Mouse (Mus musculus) kidney, adult 9 months (tissue): Measurements from ENCODE around the gene Fblim1.
A peak's percentile ranks its signal among the peaks of the same experiment; 100 is the strongest.

Source experiments
- DNase-seq: peaks from one replicate; pipeline ENCODE4 v3.0.0; 2022

Gene Fblim1

DNA sequence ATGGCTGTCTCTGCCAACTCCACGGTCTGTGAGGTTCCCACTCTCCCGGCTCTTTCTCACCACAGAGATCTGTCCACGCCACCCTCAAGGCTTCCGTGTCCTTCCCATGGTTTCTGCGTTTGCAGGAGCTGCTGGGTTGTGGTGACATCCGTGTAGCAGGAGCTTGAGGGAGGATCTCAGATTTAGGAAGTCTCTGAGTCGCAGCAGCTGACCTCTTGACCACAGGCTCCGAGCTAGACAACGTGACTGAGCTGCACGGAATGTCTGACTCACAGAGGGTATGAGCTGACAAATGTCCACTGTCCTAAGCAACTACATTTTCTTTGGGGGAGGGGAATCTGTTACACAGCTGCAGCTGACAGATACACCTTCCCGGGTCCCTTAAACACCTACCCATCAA lies at the start of gene Fblim1:
Gene Fblim1 (minus strand): TSS at position 236 of the 400 bp plus-strand sequence.
- peak; percentile 69 for DNase-seq

DNA sequence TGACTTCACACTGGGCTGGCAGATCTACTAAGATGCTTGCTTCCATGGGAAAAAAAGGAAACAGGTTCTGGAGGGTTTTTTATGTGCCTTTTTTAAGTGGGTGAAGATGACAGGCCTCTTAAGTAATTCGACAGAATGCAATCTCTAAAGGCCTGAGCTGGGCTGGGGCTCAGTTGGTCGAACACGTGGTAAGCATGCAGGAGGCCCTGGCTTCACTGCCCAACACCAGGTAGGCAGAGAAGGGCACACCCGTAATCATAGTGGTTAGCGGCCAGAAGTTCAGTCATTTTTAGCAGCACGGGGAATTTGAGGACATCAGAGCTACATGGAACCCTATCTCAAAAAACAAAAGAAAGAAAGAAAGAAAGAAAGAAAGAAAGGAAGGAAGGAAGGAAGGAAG lies 48.6 kb upstream of the Fblim1 start:
- DNase-seq, result no peak

DNA sequence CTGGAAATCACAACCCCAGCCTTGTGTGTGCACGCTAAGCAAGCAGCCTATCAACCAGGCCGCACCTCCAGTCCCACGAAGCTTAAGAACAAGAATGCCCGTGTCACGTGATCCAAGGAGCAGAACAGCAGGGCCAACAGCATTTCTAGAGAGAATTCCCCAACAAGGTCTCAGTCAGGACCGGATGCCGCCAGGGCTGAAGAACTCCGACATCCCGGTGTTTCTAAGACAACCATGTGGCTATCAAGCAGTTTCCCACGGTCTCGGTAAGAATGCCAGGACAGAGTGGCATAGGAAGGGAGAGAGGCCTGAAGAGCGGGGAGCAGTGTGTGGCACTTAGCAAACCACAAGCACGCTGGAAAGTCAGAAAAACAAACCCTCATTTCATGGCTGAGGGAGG lies 47.9 kb upstream of the Fblim1 start:
- DNase-seq, result no peak

DNA sequence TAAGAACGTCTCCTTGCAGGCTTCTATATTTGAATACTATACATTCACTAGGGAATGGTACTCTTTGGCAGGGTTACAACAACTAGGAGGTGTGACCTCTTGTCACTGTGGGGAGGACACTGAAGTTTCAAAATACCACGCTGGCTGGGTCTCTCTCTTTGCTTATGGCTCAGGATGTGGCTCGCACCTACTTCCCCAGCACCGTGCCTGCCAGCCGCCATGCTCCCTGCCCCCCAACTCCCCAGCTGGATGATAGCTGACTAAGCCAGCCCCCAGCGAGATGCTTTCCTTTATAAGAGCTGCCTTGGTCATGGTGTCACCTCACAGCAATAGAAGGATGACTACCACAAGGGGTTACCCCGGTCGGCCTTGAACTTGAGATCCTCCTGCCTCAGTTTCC lies 47.1 kb upstream of the Fblim1 start:
- no peak for DNase-seq

DNA sequence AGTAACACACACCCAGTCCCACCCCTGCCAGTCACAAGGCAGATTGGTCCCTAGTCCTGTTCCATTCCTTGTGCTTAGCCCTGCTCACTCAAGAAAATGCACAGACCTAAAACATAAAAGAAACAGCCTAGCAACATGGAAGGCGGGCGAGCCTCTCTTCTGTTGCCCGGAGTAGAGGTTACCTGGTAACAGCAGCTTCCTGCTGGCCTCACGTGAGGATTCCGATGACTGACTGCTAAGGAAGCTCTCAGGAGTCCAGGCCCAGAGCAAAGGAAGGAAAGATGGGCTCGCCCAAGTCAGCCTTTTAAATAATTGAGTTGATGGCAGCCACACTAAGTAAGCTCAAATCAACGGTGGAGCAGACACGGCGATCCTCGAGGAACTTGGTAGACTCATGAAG lies 46.0 kb upstream of the Fblim1 start:
- DNase-seq, result no peak

DNA sequence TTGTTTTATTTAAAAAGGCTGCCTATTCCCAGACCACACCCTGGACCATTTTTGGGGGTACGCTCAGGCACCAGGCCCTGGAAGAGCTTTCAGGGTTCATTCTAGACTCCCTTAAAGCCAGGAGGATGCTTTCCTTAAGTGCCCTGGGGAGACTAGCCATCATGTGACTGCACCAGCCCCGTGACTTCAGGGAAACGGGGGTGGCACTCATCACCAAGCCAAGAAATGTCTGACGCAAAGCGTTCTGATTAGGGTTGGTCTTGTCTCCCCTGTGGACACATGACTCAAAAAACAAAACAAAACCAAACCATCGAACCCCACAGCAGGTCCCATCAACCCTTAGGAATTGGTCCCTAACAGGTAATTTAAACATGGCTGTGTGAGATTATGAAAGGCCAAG lies 45.4 kb upstream of the Fblim1 start:
- no peak for DNase-seq

DNA sequence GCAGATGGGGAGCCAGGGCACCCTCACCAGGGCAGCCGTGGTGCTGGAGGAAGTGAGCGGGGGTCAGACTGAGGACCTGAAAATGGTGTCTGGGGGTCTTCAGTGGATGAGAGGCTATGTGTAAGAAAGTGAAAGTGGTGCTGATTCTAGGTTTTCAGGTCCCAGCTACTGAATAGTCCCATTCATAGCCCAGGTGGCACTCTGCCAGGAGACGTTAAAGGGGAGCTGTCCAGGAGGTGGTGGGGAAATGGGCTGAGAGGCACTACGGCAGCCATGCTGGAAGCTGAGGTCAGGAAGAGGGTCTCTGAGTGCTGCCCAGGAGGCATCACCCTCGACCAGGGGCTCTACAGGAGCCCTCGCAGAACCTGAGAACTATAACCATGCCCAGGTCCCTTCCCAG lies 43.3 kb upstream of the Fblim1 start:
- no peak for DNase-seq

DNA sequence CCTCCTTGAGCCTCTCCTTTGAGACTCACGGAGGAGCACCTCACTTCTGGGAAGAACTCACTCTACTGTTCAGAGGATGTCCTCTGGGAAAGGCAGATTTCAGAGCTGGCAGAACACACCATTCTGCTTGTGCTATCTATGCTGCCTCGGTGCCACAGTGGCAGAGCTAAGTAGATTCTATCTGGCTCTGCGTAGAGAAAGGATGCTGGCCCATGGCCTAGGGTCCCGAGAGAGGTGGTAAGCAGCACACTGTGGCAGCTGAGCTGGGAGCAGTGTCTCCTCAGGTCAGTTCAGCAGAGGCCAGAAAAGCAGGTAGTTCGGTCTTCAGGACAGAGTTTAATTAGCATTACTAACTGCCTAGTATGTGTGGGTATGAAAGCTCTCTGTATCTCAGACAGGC lies 42.4 kb upstream of the Fblim1 start:
- no peak for DNase-seq

DNA sequence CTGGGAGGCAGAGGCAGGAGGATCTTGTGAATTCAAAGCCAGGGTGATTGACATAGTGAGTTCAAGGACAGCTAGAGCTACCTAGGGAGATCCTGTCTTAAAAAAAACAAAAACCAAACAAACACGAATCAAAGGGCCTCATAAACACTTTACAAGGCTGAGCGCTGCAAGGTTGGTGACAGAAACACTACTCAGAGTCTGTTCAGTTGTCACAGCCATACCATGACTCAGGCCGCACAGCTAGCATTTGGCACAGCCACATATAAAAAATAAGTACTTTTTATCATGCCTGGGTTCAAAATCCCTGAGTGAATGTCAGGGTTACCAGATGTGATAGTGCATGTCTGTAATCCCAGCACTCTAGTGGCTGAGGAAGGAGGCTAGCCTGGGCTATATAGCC lies 41.3 kb upstream of the Fblim1 start:
- no peak for DNase-seq

DNA sequence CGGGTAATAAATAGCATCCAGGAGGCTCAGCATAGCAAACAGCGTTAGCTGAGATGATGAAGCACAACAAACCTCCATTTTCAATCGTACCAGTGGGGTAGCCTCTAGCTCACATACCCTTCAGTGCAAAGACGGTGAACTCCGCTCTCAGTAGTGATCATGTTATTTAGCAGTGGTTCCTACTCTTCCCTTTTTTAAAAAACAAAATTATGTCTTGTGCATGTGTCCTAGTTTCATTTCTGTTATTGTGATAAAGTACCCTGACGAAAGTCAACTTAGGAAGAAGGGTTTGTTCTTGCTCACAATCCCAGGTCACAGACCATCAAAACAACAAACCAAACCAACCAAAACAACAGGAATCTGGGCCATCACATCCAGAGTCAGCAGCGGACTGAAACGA lies 40.1 kb upstream of the Fblim1 start:
- DNase-seq, result no peak

DNA sequence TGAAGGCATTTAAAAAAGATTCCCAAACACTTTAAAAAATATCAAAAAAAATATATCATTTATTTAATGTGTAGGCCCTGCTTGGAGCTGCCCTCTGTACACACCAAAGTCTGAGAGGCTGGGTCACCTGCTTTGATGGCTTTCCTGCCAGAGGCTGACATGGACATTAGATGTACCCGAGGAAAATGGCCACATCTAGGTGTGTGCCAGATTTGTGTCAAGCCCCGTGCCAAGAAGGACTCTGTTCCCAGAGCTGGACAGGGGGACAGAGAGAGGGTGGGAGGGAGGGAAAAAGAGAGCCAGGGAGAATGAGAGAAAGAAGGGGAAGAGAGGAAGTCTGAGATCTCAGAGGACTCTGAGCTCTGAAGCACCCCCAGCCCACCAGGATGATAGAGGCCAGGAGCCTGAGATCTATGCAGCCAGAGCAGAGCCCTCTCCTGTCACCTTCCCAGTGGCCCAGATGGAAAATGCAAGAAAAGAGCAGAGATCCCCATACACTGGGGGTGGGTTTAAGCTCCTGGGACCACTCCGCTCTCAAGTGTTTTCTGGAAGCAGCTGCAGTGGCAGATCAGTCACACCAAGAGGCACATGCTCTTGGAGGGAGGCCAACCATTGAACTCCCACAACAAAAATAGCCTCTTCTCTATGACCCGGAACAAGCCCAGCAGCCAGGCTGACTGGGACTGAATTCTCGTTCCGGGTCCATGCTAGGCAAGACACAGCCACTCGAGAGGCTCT lies 37.4 kb upstream of the Fblim1 start:
- DNase-seq, result peak; percentile 90

DNA sequence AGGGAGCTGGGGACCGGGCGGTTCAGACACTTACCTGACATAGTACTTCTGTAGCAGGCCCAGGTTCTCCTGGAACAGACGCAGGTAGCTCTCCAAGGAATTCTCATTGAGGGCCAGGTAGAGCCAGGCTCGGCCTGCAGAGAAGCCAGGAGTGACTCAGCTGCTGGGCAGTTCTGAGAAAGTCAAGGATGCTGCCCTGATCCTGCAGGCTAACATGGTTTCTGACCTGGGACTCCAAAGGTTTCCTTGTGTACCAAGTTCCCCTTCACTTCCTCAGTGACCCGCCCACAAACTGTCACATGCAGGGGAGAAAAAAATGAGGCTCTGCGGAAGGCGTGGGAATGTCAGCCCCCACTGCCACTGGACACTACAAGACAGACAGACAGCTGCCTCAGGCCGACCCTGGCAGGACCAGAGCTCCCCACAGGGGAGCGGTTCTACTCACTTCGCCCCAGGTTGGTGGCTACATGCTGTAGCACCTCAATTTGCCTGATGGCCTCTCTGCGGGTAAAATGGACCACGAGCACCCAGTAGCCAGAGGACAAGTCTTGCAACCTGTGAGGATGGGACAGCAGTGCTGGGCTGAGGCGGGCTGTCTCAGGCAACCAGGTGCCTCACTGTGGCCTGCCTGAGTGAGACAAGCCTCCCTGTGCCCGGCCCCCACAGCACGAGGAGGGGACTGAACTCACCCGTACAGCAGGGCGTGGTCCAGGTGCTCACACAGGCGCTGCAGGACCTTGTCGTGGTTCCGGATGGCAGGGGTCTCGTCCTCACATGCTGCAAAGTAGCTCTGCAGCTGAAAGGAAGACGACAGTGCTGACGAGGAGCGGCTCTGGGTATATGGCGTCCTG lies 36.3 kb upstream of the Fblim1 start:
- peak; percentile 80 for DNase-seq

DNA sequence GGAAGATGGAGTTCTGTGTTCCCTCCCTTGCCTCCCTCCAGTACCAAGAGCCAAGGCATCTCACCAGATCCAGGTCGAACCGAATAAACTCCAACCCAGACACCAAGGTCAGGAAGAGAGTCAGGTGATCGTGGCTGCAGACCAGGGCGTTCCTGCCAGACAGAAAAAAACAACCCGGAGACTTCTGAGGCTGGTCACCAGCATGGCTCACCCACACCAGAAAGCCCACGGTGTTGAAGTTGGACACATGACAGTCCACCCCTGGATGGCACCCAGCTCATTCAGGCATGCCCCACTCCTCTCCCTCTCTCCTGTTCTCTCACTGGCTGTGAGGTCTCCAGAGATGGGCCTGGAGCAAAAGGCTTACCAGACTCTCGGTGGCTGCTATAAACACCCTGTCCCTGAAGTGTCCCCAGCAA lies 35.5 kb upstream of the Fblim1 start:
- peak; percentile 92 for DNase-seq

DNA sequence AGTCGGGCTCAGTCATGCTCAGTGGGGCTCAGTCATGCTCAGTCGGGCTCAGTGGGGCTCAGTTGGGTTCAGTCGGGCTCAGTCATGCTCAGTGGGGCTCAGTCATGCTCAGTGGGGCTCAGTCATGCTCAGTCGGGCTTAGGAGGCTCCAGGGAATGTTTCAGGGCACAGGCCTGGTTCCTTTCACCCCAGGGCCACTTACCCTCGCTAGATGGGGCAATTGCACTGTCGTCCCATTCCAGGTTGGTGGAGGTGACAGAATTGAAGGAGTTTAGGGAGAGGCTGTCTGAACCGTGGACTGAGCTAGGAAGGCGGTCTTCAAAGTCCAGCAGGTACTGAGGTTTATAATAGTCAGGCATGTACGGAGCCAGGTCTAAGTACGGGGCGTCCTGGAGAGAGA lies 33.6 kb upstream of the Fblim1 start:
- DNase-seq, result no peak

DNA sequence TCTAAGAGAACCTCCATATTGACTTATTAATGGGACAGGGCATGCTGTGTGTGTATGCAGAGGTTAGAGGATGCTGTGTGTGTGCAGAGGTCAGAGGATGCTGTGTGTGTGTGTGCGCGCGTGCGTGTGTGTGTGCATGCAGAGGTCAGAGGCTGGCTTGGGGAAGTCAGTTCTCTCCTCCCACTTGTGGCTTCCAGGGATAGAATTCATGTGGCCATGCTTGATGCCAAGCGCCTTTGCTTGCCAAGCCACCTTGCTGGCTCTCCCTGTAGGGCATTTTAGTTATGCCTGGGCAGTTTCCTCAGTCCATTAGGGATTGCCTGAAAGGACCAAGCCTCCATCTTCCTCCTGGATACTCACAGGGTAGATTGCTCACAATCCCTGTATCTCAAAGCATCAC lies 30.8 kb upstream of the Fblim1 start:
- peak; percentile 88 for DNase-seq

DNA sequence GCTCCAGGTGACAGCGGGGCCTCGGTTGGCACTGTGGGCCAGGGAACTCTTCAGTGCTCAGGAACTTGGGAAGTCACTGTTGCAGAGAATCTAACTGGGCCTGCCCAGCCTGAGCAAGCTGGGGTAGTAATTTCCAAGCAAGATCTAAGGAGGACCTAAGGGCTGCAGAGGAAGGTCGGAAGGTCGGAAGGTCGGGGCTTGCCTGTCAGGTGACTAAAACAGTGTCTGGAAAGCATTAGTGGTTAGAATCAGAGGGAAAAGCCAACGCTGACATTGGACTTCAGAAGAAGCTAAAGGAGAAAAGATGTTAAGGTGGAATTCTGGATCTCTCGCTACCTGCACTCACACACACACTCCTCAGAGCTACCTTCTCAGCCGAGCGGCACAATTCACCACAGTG lies 30.1 kb upstream of the Fblim1 start:
- DNase-seq, result no peak

DNA sequence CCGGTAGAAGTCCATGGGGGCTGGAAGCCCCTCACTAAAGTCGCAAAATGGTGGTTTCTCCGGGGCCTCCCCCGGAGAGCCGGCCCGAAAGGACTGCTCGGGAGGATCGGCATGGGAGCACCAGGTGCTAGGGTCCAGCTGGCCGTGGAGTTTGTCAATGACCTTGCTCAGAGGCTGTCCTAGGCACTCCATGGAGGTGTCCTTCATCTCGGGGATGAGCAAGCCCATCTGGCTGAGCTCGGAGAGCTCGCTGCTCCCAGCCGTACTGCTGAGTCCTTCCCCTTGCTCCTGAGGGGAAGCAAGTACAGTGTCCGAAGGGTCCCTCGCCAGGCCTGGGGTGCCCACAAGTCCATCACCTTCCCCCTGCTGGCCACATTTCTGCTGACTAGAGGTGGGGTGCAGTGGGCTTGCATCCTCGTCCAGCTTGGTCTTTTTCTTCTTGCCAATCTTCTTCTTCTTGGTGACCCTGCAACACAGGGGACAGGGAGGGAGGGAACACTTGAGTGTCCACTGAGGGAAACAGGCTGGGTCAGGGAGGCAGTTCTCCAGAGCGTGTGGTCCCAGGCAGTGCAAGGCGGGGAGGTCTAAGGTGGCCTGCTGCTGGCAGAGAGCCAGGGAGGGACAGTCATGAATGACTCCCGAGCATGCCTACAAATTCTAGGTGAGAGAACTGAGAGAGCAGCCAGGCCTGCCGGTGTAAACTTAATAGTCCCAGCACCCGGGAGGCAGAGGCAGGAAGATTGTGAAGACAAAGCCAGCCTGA lies 26.4 kb upstream of the Fblim1 start:
- DNase-seq, result no peak

DNA sequence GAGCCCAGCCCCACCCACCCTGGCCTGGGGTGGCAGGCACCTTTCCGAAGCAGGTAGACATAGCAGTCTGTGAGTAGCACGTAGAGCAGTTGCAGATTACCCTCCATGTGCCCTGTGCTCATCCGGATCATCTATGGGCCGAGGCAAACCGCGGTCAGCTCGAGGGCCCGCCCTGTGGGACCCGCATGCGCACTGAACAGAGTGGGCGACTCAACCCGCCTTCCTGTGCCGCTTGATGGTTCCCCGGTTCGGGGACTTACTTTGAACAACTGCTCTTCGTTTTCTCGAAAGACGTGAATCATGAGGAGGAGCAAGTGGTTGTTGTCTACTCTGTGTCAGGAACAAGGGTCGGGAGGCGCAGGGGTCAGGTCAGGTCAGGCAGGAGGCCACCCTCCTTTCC lies 25.4 kb upstream of the Fblim1 start:
- DNase-seq, result no peak

DNA sequence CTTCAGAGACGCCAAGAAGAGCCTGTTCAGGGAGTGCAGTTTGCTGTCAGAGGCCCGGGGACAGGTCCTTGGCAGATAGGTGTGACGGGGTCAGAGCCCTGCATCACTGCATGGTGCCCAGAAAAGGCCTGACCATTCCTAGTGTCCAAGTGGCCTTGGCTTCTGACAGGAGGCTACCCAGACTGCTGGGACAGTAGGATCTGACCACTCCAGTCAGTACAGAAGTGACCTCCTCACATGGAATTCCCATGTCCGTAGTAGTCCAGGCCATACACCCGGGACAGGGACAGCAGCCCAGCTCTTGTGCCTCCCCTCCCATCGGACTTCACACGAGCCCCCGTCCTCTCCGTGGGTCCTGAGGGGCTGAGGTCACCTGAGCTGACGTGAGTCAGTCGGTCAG lies 24.1 kb upstream of the Fblim1 start:
- no peak for DNase-seq

DNA sequence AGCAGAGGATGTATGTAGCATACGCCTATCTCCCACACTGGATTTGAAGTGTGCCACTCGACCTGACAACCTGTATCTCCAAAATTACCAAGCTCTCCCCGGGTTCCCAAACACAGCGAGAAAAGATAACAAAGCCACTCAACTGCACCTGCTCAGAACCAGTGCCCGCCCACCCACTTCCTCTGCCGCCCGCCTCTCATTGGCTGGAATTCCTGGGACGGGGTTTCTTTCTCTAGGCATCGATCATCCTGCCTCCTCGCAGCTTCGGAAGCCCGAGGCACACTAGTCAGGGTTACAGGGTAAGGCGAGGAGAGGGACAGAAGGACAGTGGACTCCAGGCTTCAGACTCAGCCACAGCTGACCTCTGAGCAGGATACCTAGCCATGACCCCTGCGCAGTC lies 22.8 kb upstream of the Fblim1 start:
- DNase-seq, result no peak

DNA sequence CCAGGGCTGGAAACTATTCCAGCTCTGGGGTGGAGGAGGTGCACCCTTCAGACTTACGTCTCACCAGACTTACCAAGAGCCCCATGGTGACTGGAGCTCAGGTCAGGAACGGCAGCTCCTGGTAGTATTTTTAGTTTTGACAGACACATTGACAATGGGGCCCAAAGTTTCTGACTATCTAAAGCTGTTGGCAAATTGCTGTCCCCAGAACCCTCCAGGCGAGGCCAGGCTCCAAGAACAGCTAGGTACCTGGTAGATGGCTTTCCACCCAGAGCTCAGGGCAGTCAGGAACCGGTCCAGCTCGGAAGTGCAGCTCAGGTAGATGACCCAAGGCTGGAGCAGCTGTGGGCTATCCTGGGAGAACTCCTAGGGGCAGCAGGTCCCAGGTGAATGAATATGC lies 21.6 kb upstream of the Fblim1 start:
- DNase-seq, result no peak

DNA sequence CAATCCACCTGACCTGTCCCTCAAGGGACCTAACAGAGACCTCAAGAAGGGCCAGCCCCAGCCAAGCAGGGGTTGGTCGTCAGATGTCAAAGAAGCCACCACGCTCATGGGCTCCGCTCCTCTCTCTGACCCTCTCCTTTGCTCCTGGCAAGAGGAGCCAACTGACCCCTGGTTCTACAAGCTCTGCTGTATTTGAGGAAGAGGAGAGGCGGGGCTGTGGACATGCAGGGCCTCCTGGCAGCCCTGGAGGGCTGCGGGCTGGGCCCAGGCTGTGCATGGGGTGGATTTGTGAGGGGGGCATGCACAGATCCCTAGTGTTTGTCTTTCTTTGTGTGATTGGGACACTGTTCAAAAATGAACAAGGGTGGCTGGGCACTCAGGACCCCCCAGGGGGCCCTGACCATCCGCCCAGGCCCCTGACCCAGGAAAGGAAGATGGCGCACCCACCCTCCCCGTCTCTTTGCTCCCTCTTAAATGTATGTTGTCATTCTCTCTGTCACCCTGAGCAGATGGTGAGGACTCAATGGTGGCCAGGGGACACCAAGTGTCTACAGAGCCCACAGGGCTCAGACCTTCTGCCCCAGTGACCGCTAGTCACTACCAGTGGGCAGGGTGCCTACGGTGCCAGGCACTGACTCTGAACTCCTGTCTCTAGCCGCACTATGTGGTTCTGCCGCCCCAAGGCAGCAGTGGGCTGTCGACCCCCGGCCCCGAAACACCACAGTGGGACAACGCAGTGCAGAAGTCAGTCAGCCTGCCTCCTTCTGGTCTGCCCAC lies 20.1 kb upstream of the Fblim1 start:
- DNase-seq, result no peak
